Mouse (Mus musculus): ENCODE data around the gene Klhl10.

DNA sequence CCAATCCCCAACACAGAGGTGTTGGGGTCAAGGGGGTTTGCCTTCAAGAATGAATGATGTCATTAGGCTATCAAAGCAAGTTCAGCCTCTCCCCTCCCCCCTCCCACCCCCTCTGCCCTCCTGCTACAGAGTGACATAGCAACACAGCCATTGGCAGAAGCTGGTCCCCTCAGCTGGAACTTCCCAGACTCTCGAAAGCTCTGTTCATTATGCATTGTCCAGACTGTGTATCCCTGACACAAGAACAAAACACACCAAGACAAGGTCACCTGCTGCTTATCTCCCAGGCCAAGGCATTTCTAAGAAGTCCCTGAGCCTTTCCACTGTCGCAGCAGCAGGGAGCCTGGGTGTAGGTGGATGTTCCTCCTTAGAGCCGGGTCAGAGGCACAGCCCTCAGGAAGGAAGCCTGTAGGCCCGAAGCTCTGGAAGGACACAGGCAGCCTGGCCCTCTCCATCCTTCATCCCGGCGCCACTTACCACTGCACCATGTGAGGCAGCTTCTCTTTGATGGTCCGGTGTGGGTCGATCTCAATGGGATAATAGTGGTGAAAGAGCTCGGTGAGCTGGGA, 6.0 kb upstream of the Klhl10 start:
- no peak for TF ChIP-seq EP300 (optimal IDR thresholded peaks at IDR 0.05)
- no peak for TF ChIP-seq CTCF (IDR thresholded peaks at IDR 0.05; ENCODE audit: low read depth)
